Mouse (Mus musculus) kidney, embryonic 15.5 days (tissue): Measurements from ENCODE around the gene Osbpl6. TPM values are rescaled to one million over a fixed set of nuclear protein-coding genes. Genes with fewer than 3 reads are reported as not detected.

Source experiments
- ATAC-seq: fragments of 200-750 bp; cut with Nextera tagmentation; replicated peaks from 2 replicates; pipeline ENCODE4 v1.8.0; 2017; ENCODE audit warnings: moderate TSS enrichment; ENCODE audit not compliant: low FRiP score
- H3K27ac ChIP-seq: fragments of 300-500 bp; sonication (generic); 2 replicates; pipeline ENCODE4 v1.5.1; 2015; ENCODE audit warnings: mild to moderate bottlenecking, inconsistent platforms
- H3K27me3 ChIP-seq: fragments of 300-500 bp; sonication (generic); 2 replicates; pipeline ENCODE4 v1.6.1; 2015; ENCODE audit warnings: inconsistent platforms
- H3K36me3 ChIP-seq: fragments of 300-500 bp; sonication (generic); 2 replicates; pipeline ENCODE4 v1.6.1; 2015; ENCODE audit warnings: inconsistent platforms
- H3K4me1 ChIP-seq: fragments of 300-500 bp; sonication (generic); 2 replicates; pipeline ENCODE4 v1.6.1; 2015; ENCODE audit warnings: inconsistent platforms
- H3K4me2 ChIP-seq: fragments of 300-500 bp; sonication (generic); 2 replicates; pipeline ENCODE4 v1.6.1; 2015; ENCODE audit warnings: moderate library complexity, mild to moderate bottlenecking, inconsistent platforms
- H3K4me3 ChIP-seq: fragments of 300-500 bp; sonication (generic); replicated peaks from 2 replicates; pipeline ENCODE4 v1.5.1; 2015; ENCODE audit warnings: mild to moderate bottlenecking, inconsistent platforms
- H3K9ac ChIP-seq: fragments of 300-500 bp; sonication (generic); 2 replicates; pipeline ENCODE4 v1.6.1; 2015; ENCODE audit warnings: mild to moderate bottlenecking, inconsistent platforms
- H3K9me3 ChIP-seq: fragments of 300-500 bp; sonication (generic); replicated peaks from 2 replicates; pipeline ENCODE4 v1.6.1; 2016; ENCODE audit warnings: inconsistent platforms
- WGBS: fragments of 180-500 bp; shearing (Covaris S2); methylation state at CpG from one replicate; pipeline ENCODE4 v1.1.7; 2015; ENCODE audit warnings: mixed read lengths; 5-methylcytosine and 5-hydroxymethylcytosine counted together
- polyA plus RNA-seq: library from polyadenylated mRNA; unstranded; fragments of >200 nt; fragmentation: Nextera tagmentation; extraction: Ambion mirVana; gene quantifications from 2 replicates; pipeline ENCODE4 v1.2.1, GENCODE M21; 2015

Gene Osbpl6
- 18.3 and 20.1 TPM in 2 replicates for polyA plus RNA-seq

- Histone ChIP-seq H3K9me3 (no peaks in the 10 kb centered on the region), H3K4me1 (peaks cover 8% of the 10 kb centered on the region; the same call in 1 of the 2 replicates), H3K4me3 (peak within 1 kb of the TSS; percentile 94), H3K4me2 (peak within 1 kb of the TSS; percentile 92), H3K27me3 (peaks cover 25% of the 10 kb centered on the region), H3K36me3 (no peaks in the 10 kb centered on the region), H3K27ac (peak within 1 kb of the TSS; percentile 80), H3K9ac (peak within 1 kb of the TSS; percentile 81)
- under 1% methylated on average over 69 of the region's 89 CpGs for WGBS
- ATAC-seq, result peak; percentile 94
Observed at GRCm38 (mm10) chr2:76406151-76406936, at the start of gene Osbpl6. TSS of gene Osbpl6 (plus strand) at chr2:76406508.

- H3K27ac ChIP-seq, result no peak within 1 kb of the TSS
- no peak within 1 kb of the TSS for H3K4me3 ChIP-seq
- H3K4me1 ChIP-seq, result no peaks in the 10 kb centered on the region
- H3K36me3 ChIP-seq, result no peaks in the 10 kb centered on the region
- no peaks in the 10 kb centered on the region for H3K9me3 ChIP-seq
- H3K9ac ChIP-seq, result no peak within 1 kb of the TSS
- ATAC-seq, result no peak
- H3K27me3 ChIP-seq, result no peaks in the 10 kb centered on the region
- 88% methylated on average over 11 of the region's 11 CpGs for WGBS
- H3K4me2 ChIP-seq, result no peak within 1 kb of the TSS
Observed at GRCm38 (mm10) chr2:76360226-76360625, 46.1 kb upstream of the Osbpl6 start, which contains the start of gene Cyct. TSS of gene Cyct (minus strand) at chr2:76360450.

GRCm38 (mm10) chr2:76362111-76362510 is 44.2 kb upstream of the Osbpl6 start:
- 43% methylated on average over 2 of the region's 2 CpGs for WGBS
- no peak overlapping the region for H3K4me3 ChIP-seq
- no peak for ATAC-seq
- H3K9me3 ChIP-seq, result no peaks in the 10 kb centered on the region
- no peaks in the 10 kb centered on the region for H3K27me3 ChIP-seq
- no peak overlapping the region for H3K4me2 ChIP-seq
- no peaks in the 10 kb centered on the region for H3K36me3 ChIP-seq
- H3K9ac ChIP-seq, result no peak overlapping the region
- H3K27ac ChIP-seq, result no peak overlapping the region
- H3K4me1 ChIP-seq, result no peaks in the 10 kb centered on the region

- H3K4me1 ChIP-seq, result peaks cover 4% of the 10 kb centered on the region
- H3K4me2 ChIP-seq, result no peak overlapping the region
- H3K36me3 ChIP-seq, result no peaks in the 10 kb centered on the region
- ATAC-seq, result no peak
- no peak overlapping the region for H3K27ac ChIP-seq
- H3K4me3 ChIP-seq, result no peak overlapping the region
- no peaks in the 10 kb centered on the region for H3K27me3 ChIP-seq
- WGBS, result 78% methylated on average over 4 of the region's 4 CpGs
- no peak overlapping the region for H3K9ac ChIP-seq
- H3K9me3 ChIP-seq, result no peaks in the 10 kb centered on the region
Observed at GRCm38 (mm10) chr2:76365811-76366210, 40.5 kb upstream of the Osbpl6 start.

- ATAC-seq, result no peak
- Histone ChIP-seq H3K27me3 (no peaks in the 10 kb centered on the region), H3K27ac (no peak overlapping the region), H3K4me3 (no peak overlapping the region), H3K4me1 (peaks cover 12% of the 10 kb centered on the region), H3K36me3 (peaks cover 8% of the 10 kb centered on the region), H3K9me3 (no peaks in the 10 kb centered on the region), H3K4me2 (no peak overlapping the region), H3K9ac (no peak overlapping the region)
- WGBS, result 17% methylated on average over 9 of the region's 9 CpGs
Observed at GRCm38 (mm10) chr2:76367188-76367922, 39.0 kb upstream of the Osbpl6 start.

GRCm38 (mm10) chr2:76368861-76369660 is 37.2 kb upstream of the Osbpl6 start:
- peak overlapping the region; percentile 94; the same call in 1 of the 2 replicates for H3K4me2 ChIP-seq

GRCm38 (mm10) chr2:76369821-76370655 is 36.3 kb upstream of the Osbpl6 start, which contains the start of gene Rbm45:
TSS of gene Rbm45 (plus strand) at chr2:76369984.
- Histone ChIP-seq H3K27ac (peak within 1 kb of the TSS; percentile 68), H3K27me3 (no peaks in the 10 kb centered on the region), H3K4me1 (peaks cover 12% of the 10 kb centered on the region), H3K9me3 (no peaks in the 10 kb centered on the region), H3K4me3 (peak within 1 kb of the TSS; percentile 73), H3K36me3 (peaks cover 32% of the 10 kb centered on the region), H3K9ac (peak within 1 kb of the TSS; percentile 84), H3K4me2 (peak within 1 kb of the TSS; percentile 94)
- under 1% methylated on average over 61 of the region's 61 CpGs for WGBS
- ATAC-seq, result peak; percentile 90

More at GRCm38 (mm10) chr2:76368861-76369660, 37.2 kb upstream of the Osbpl6 start:
- Histone ChIP-seq H3K4me1 (peaks cover 12% of the 10 kb centered on the region), H3K27me3 (no peaks in the 10 kb centered on the region), H3K36me3 (peaks cover 24% of the 10 kb centered on the region), H3K27ac (no peak overlapping the region), H3K9ac (no peak overlapping the region), H3K4me3 (peak overlapping the region; percentile 73; the same call in 1 of the 2 replicates), H3K9me3 (no peaks in the 10 kb centered on the region)
- 0 out of 2 replicates have a peak, but pooled peaks have one; percentile 37 for ATAC-seq
- 69% methylated on average over 13 of the region's 13 CpGs for WGBS

- Histone ChIP-seq H3K36me3 (peaks cover 37% of the 10 kb centered on the region), H3K9me3 (no peaks in the 10 kb centered on the region), H3K4me2 (peak overlapping the region; percentile 94), H3K9ac (peak overlapping the region; percentile 84), H3K4me1 (peaks cover 12% of the 10 kb centered on the region), H3K27me3 (no peaks in the 10 kb centered on the region), H3K4me3 (peak overlapping the region; percentile 73), H3K27ac (no peak overlapping the region)
- no peak for ATAC-seq
- WGBS, result 2% methylated on average over 7 of the region's 7 CpGs
Observed at GRCm38 (mm10) chr2:76370656-76370922, 35.7 kb upstream of the Osbpl6 start.

- Histone ChIP-seq H3K4me3 (no peak overlapping the region), H3K4me2 (no peak overlapping the region), H3K9me3 (no peaks in the 10 kb centered on the region), H3K27me3 (no peaks in the 10 kb centered on the region), H3K9ac (no peak overlapping the region), H3K4me1 (peaks cover 12% of the 10 kb centered on the region), H3K27ac (no peak overlapping the region), H3K36me3 (peaks cover 49% of the 10 kb centered on the region)
- ATAC-seq, result no peak
- 88% methylated on average over 4 of the region's 4 CpGs for WGBS
Observed at GRCm38 (mm10) chr2:76372244-76372643, 34.1 kb upstream of the Osbpl6 start.

- H3K36me3 ChIP-seq, result peaks cover 73% of the 10 kb centered on the region
- no peak overlapping the region for H3K27ac ChIP-seq
- no peaks in the 10 kb centered on the region for H3K9me3 ChIP-seq
- no peak overlapping the region for H3K4me2 ChIP-seq
- peaks cover 12% of the 10 kb centered on the region for H3K4me1 ChIP-seq
- WGBS, result 90% methylated on average over 6 of the region's 6 CpGs
- H3K27me3 ChIP-seq, result no peaks in the 10 kb centered on the region
- no peak overlapping the region for H3K9ac ChIP-seq
- no peak for ATAC-seq
- H3K4me3 ChIP-seq, result no peak overlapping the region
Observed at GRCm38 (mm10) chr2:76374544-76375206, 31.6 kb upstream of the Osbpl6 start.

- Histone ChIP-seq H3K4me1 (no peaks in the 10 kb centered on the region), H3K36me3 (peaks cover 86% of the 10 kb centered on the region), H3K9me3 (no peaks in the 10 kb centered on the region), H3K4me3 (no peak overlapping the region), H3K9ac (no peak overlapping the region), H3K4me2 (no peak overlapping the region), H3K27ac (no peak overlapping the region), H3K27me3 (no peaks in the 10 kb centered on the region)
- ATAC-seq, result no peak
- WGBS, result 94% methylated on average over 19 of the region's 19 CpGs
Observed at GRCm38 (mm10) chr2:76378646-76379045, 27.7 kb upstream of the Osbpl6 start.
